In the genomic region with DNA sequence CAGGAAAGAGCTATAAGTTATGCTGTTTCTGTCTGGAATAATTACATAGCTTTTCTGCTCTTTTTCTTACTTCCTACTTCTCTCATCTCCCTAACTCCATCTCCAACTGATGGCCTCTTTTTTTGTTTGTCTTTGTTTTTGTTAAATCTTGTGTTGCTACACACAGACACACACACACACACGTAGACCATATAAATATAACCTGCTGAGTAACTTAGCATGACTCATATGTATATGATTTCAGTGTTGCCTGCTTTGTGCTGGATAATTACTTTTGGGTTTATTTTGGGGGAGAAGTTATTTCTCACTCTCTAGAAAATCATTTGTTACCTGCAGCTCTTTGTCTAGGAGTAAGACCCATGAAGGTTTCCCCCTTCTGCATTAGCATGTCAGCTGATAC, we compare ENCODE assay signal across 36 mouse cellular contexts. TPM values are rescaled to one million over a fixed set of nuclear protein-coding genes. Genes with fewer than 3 reads are reported as not detected.
"Had no signal": no experiment of that assay in that cellular context is flagged by ENCODE, and none has a peak within 500 bp of the region (broad histone marks: within the 10 kb centered on the region; RNA-seq: fewer than 3 reads in every experiment).

No protein-coding gene starts in this region.

- H3K27ac ChIP-seq: heart, embryonic 10.5 days; heart, embryonic 13.5 days; heart, embryonic 15.5 days; hindbrain, embryonic 10.5 days; hindbrain, embryonic 12.5 days; hindbrain, embryonic 13.5 days; hindbrain, embryonic 14.5 days; hindbrain, embryonic 15.5 days; hindbrain, postnatal 0 days; intestine, embryonic 15.5 days; kidney, embryonic 15.5 days; kidney, postnatal 0 days; layer of hippocampus, adult 2 months; left cerebral cortex, adult 2 months had no signal

- H3K9me3 ChIP-seq: heart, embryonic 10.5 days; heart, embryonic 12.5 days; heart, embryonic 13.5 days; heart, embryonic 15.5 days; hindbrain, embryonic 10.5 days; hindbrain, embryonic 12.5 days; hindbrain, embryonic 13.5 days; hindbrain, embryonic 15.5 days; intestine, embryonic 15.5 days; kidney, embryonic 15.5 days had no signal

- H3K4me3 ChIP-seq: heart, embryonic 10.5 days; heart, embryonic 12.5 days; heart, embryonic 13.5 days; heart, embryonic 15.5 days; hindbrain, embryonic 10.5 days; hindbrain, embryonic 12.5 days; hindbrain, embryonic 13.5 days; hindbrain, embryonic 15.5 days; intestine, embryonic 15.5 days; kidney, embryonic 15.5 days; layer of hippocampus, adult 2 months; left cerebral cortex, adult 2 months had no signal

- H3K27me3 ChIP-seq: heart, embryonic 12.5 days; heart, embryonic 13.5 days; heart, embryonic 15.5 days; hindbrain, embryonic 12.5 days; hindbrain, embryonic 13.5 days; hindbrain, embryonic 15.5 days; intestine, embryonic 15.5 days; kidney, embryonic 15.5 days had no signal

- H3K4me1 ChIP-seq: heart, embryonic 10.5 days; heart, embryonic 12.5 days; heart, embryonic 13.5 days; heart, embryonic 15.5 days; hindbrain, embryonic 10.5 days; hindbrain, embryonic 12.5 days; hindbrain, embryonic 13.5 days; hindbrain, embryonic 15.5 days; intestine, embryonic 15.5 days; kidney, embryonic 15.5 days had no signal

- ATAC-seq: hindbrain, embryonic 16.5 days; hindbrain, postnatal 0 days; inflammation-experienced regulatory T-cells, adult 6 months; intestine, embryonic 15.5 days; intestine, embryonic 16.5 days; intestine, postnatal 0 days had no signal

- H3K4me2 ChIP-seq: heart, embryonic 11.5 days; heart, embryonic 12.5 days; heart, embryonic 13.5 days; heart, embryonic 15.5 days; hindbrain, embryonic 12.5 days; hindbrain, embryonic 13.5 days; hindbrain, embryonic 14.5 days; hindbrain, embryonic 15.5 days; intestine, embryonic 15.5 days; kidney, embryonic 15.5 days had no signal

- DNase-seq: heart, postnatal 10 days; heart, postnatal 14 days; heart, postnatal 36 days; heart, postnatal 4 days; kidney, adult 11 months; kidney, adult 18-20 months; kidney, adult 2 months; kidney, adult 8-10 months; kidney, adult 9 months; kidney, postnatal 10 days; kidney, postnatal 14 days; kidney, postnatal 25 days; kidney, postnatal 36 days; layer of hippocampus, adult 9-11 months had no signal

- H3K9ac ChIP-seq: heart, embryonic 12.5 days; heart, embryonic 13.5 days; heart, embryonic 15.5 days; hindbrain, embryonic 12.5 days; hindbrain, embryonic 13.5 days; hindbrain, embryonic 14.5 days; hindbrain, embryonic 15.5 days; intestine, embryonic 15.5 days; kidney, embryonic 15.5 days had no signal

- H3K36me3 ChIP-seq: heart, embryonic 10.5 days; heart, embryonic 12.5 days; heart, embryonic 13.5 days; heart, embryonic 15.5 days; hindbrain, embryonic 10.5 days; hindbrain, embryonic 12.5 days; hindbrain, embryonic 13.5 days; hindbrain, embryonic 15.5 days; intestine, embryonic 15.5 days; kidney, embryonic 15.5 days had no signal

RNA-seq across cellular contexts. Expression of a gene that starts 39.3 kb away (rescaled TPM):
- total RNA-seq: hematopoietic stem cell, adult 5-6 weeks had no signal
- polyA plus RNA-seq: inflammation-experienced regulatory T-cells, adult 6 months; large intestine, adult 2 months had no signal
